Mouse (Mus musculus): ENCODE data around the gene Necab3.

- TF ChIP-seq CTCF (IDR thresholded peaks at IDR 0.05; ENCODE audit: borderline replicate concordance, control insufficient read depth, extremely low read depth, insufficient read depth, low read length, poor library complexity) (no peak), POLR2A (IDR thresholded peaks at IDR 0.05; ENCODE audit: control insufficient read depth, extremely low read depth, insufficient read depth, low read length, poor library complexity) (no peak)
Observed at GRCm38 (mm10) chr2:154526531-154526930, 32.2 kb downstream of the Necab3 start.

Data from thymus, adult 2 months (tissue).